Mouse (Mus musculus) midbrain, embryonic 14.5 days (tissue): ENCODE measurements around the gene Krt2. TPM values are rescaled to one million over a fixed set of nuclear protein-coding genes. Genes with fewer than 3 reads are reported as not detected.

ENCODE experiments used
- ATAC-seq: fragments of 200-750 bp; cut with Nextera tagmentation; 2 replicates; pipeline ENCODE4 v1.8.0; 2017; ENCODE audit warnings: moderate number of reproducible peaks, moderate library complexity; ENCODE audit not compliant: low FRiP score, low TSS enrichment
- DNase-seq: peaks from one replicate; pipeline ENCODE4 v3.0.0-alpha.2; 2015
- H3K27ac ChIP-seq: fragments of 300-500 bp; sonication (generic); replicated peaks from 2 replicates; pipeline ENCODE4 v1.5.1; 2014; ENCODE audit warnings: mild to moderate bottlenecking, low read depth, low read length, moderate library complexity
- H3K27me3 ChIP-seq: fragments of 300-500 bp; sonication (generic); 2 replicates; pipeline ENCODE4 v1.6.1; 2014; ENCODE audit warnings: low read length, control low read depth, mixed read lengths; ENCODE audit not compliant: control insufficient read depth, insufficient read depth
- H3K36me3 ChIP-seq: fragments of 300-500 bp; sonication (generic); 2 replicates; pipeline ENCODE4 v1.6.1; 2014; ENCODE audit warnings: low read length, control low read depth; ENCODE audit not compliant: control insufficient read depth, insufficient read depth
- H3K4me1 ChIP-seq: fragments of 300-500 bp; sonication (generic); 2 replicates; pipeline ENCODE4 v1.6.1; 2014; ENCODE audit warnings: mild to moderate bottlenecking, antibody characterized with exemption, low read length, control low read depth; ENCODE audit not compliant: control insufficient read depth, insufficient read depth
- H3K4me2 ChIP-seq: fragments of 300-500 bp; sonication (generic); 2 replicates; pipeline ENCODE4 v1.6.1; 2014; ENCODE audit warnings: mild to moderate bottlenecking, low read length, moderate library complexity
- H3K4me3 ChIP-seq: fragments of 300-500 bp; sonication (generic); replicated peaks from 2 replicates; pipeline ENCODE4 v1.5.1; 2014; ENCODE audit warnings: low read depth, low read length
- H3K9ac ChIP-seq: fragments of 300-500 bp; sonication (generic); replicated peaks from 2 replicates; pipeline ENCODE4 v1.6.1; 2014; ENCODE audit warnings: mild to moderate bottlenecking, low read length, moderate library complexity
- H3K9me3 ChIP-seq: fragments of 300-500 bp; sonication (generic); 2 replicates; pipeline ENCODE4 v1.6.1; 2016; ENCODE audit warnings: low read length, control low read depth, mixed read lengths; ENCODE audit not compliant: control insufficient read depth
- WGBS: fragments of 180-500 bp; shearing (Covaris S2); extraction: QIAGEN DNeasy Blood & Tissue Kit; methylation state at CpG from one replicate; pipeline ENCODE4 v1.1.7; 2014; 5-methylcytosine and 5-hydroxymethylcytosine counted together
- polyA plus RNA-seq: library from polyadenylated mRNA; unstranded; fragments of >200 nt; fragmentation: Nextera tagmentation; extraction: Ambion mirVana; gene quantifications from 2 replicates; pipeline ENCODE4 v1.2.1, GENCODE M21; 2014

Gene Krt2
- polyA plus RNA-seq, 1 experiment from 2014 or later, result not detected

DNA sequence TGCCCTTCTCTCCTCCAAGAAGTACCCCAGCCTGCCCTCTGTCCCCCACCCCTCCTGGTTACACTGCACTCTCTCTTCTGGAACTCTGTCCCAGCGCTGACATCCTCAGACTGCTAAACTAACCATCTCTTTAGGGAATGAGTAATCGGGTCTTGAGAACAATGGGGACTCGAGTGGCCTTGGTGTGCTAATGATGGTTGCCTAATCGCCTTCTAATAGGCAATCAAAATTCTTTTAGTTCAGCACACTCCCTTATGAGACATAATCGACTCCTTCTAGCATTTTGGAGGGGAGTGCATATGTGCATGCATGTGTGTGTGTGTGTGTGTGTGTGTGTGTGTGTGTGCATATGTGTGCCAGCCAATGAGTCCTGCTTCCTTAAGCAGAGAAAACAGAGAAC, 34.6 kb upstream of the Krt2 start:
- Histone ChIP-seq H3K36me3 (no peaks in the 10 kb centered on the region), H3K4me2 (no peak overlapping the region), H3K4me3 (no peak overlapping the region), H3K27me3 (no peaks in the 10 kb centered on the region), H3K9ac (no peak overlapping the region), H3K9me3 (no peaks in the 10 kb centered on the region), H3K27ac (no peak overlapping the region), H3K4me1 (no peaks in the 10 kb centered on the region)
- DNase-seq (no peak), ATAC-seq (no peak)
- 35% methylated on average over 5 of the region's 5 CpGs for WGBS

GRCm38 (mm10) chr15:101850694-101851093, 32.7 kb upstream of the Krt2 start, which contains the start of gene Krt1:
Gene Krt1, minus strand, starts transcription at chr15:101850794.
- no peaks in the 10 kb centered on the region for H3K36me3 ChIP-seq
- 86% methylated on average over 6 of the region's 6 CpGs for WGBS
- 0 out of 2 replicates have a peak, but pooled peaks cover 2% of the 10 kb centered on the region for H3K4me1 ChIP-seq
- DNase-seq, result no peak
- H3K4me3 ChIP-seq, result no peak within 1 kb of the TSS
- no peaks in the 10 kb centered on the region for H3K27me3 ChIP-seq
- H3K9me3 ChIP-seq, result no peaks in the 10 kb centered on the region
- no peak within 1 kb of the TSS for H3K9ac ChIP-seq
- no peak for ATAC-seq
- no peak within 1 kb of the TSS for H3K27ac ChIP-seq
- no peak within 1 kb of the TSS for H3K4me2 ChIP-seq

DNA sequence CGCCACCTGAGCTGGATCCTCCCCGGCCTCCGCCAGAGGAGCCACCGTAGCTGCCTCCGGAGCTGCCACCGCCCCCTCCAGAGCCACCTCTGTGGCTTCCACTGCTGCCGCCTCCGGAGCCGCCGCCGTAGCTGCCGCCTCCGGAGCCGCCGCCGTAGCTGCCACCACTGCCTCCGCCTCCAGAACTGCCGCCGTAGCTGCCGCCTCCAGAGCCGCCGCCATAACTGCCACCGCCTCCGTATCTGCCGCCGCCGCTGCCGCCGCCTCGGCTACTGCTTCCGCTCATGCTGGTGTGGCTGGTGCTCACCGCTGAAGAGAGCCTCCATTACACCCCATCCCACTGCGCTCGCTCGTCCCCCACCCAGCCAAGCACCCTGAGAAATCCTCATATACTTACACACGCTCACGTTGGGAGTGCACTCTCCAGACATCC, 28.0 kb upstream of the Krt2 start:
- peak overlapping the region; percentile 92 for H3K27ac ChIP-seq
- H3K4me3 ChIP-seq, result peak overlapping the region; percentile 53
- H3K36me3 ChIP-seq, result no peaks in the 10 kb centered on the region
- H3K9me3 ChIP-seq, result no peaks in the 10 kb centered on the region
- DNase-seq (peak; percentile 79), ATAC-seq (peak; percentile 71)
- no peaks in the 10 kb centered on the region for H3K27me3 ChIP-seq
- WGBS, result 2% methylated on average over 37 of the region's 37 CpGs
- H3K4me2 ChIP-seq, result peak overlapping the region; percentile 67
- H3K4me1 ChIP-seq, result 0 out of 2 replicates have a peak, but pooled peaks cover 8% of the 10 kb centered on the region
- peak overlapping the region; percentile 78 for H3K9ac ChIP-seq

DNA sequence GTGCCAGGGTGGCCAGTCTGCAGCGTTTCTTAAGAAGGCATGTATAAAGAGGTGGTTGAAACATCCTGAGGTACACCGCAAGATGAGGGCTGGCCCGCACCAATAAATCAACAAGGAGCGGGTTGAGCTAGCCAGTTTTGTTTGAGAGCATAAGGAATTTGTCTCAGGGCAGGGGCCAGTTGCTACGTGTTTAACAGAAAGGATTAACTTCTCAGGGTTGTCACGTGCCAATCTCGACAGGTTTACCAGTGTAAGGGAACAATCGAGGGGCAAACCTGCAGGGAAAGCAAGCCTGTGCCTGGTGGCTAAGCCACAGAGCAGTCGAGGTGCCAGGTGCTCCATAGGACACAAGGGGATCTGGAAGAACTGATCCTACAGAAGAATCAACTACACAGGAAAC, 25.2 kb upstream of the Krt2 start:
- no peak overlapping the region for H3K4me3 ChIP-seq
- H3K27ac ChIP-seq, result no peak overlapping the region
- H3K4me1 ChIP-seq, result 0 out of 2 replicates have a peak, but pooled peaks cover 8% of the 10 kb centered on the region
- no peak overlapping the region for H3K9ac ChIP-seq
- H3K27me3 ChIP-seq, result no peaks in the 10 kb centered on the region
- H3K36me3 ChIP-seq, result no peaks in the 10 kb centered on the region
- no peak overlapping the region for H3K4me2 ChIP-seq
- 60% methylated on average over 9 of the region's 9 CpGs for WGBS
- DNase-seq (no peak), ATAC-seq (no peak)
- no peaks in the 10 kb centered on the region for H3K9me3 ChIP-seq

DNA sequence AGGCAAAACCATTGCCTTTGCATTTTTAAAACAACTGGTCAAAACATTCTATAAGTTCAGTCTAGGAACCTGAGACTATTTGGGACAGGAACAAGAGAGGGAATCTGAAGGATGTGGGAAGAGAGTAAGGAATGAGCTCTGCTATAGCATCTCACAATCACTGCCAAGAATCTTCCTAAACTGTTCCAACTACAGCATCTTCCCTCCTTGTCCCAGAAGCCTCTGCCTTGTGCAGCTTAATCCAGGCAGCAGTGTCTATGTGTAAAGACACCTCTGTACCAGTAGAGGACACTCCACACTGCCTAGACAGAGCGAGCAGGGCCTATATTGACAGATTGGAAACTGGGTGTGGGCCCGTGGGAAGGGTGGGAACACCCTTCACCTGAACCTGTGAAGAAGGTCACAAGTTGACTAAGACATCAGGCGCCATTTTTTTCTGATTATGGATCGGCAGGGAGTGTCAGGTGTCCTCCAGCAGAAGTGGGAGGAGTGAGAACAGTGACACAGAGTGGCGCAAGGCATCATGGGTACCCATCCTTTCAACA, 16.9 kb upstream of the Krt2 start:
- no peak overlapping the region for H3K4me2 ChIP-seq
- ATAC-seq (no peak), DNase-seq (no peak)
- H3K36me3 ChIP-seq, result no peaks in the 10 kb centered on the region
- no peaks in the 10 kb centered on the region for H3K27me3 ChIP-seq
- H3K4me3 ChIP-seq, result no peak overlapping the region
- H3K9me3 ChIP-seq, result no peaks in the 10 kb centered on the region
- no peak overlapping the region for H3K9ac ChIP-seq
- no peaks in the 10 kb centered on the region for H3K4me1 ChIP-seq
- WGBS, result 74% methylated on average over 5 of the region's 5 CpGs
- H3K27ac ChIP-seq, result no peak overlapping the region

DNA sequence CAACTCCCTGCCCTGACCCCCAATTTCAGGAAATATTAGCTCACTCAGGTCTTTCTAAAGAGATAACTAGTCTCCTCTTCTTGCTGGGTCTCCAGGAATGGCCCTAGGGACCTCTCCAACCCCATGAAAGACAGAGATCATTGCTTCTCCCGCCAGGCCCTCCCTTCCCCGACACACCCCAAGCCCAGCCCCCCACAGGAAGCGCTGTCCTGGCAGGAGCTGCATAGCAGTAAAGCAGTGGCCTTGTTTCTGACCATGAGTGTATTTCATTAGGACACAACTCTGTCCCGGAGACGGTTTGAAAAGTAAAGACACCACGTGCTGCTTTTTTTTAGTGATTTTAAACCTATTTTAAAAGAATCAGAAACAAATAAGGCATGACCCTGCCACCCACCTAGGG, 15.2 kb upstream of the Krt2 start:
- no peaks in the 10 kb centered on the region for H3K36me3 ChIP-seq
- no peak for DNase-seq
- H3K27me3 ChIP-seq, result no peaks in the 10 kb centered on the region
- no peak for ATAC-seq
- no peaks in the 10 kb centered on the region for H3K4me1 ChIP-seq
- no peak overlapping the region for H3K4me2 ChIP-seq
- H3K9me3 ChIP-seq, result no peaks in the 10 kb centered on the region
- WGBS, result 63% methylated on average over 6 of the region's 6 CpGs
- no peak overlapping the region for H3K9ac ChIP-seq
- H3K27ac ChIP-seq, result no peak overlapping the region
- no peak overlapping the region for H3K4me3 ChIP-seq

DNA sequence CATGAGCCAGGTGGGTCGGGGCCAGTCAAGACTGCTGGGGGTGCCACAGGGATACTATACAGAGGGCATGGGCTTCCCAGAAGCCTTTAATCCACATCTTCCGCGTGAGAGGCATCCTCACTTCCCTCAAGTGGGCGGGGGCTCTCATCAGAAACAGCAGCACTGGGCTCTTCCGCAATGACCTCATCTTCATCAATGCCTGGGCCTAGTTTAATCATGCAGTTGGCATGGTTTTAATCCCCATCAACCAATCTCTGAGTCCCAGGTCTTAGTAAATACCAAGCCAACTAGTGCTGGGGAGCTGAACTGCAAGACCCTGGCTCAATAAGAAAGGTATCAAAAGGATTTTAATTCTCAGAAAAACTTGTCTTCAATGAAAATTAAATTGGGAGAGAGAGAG, 11.5 kb upstream of the Krt2 start:
- Histone ChIP-seq H3K9ac (no peak overlapping the region), H3K9me3 (no peaks in the 10 kb centered on the region), H3K27me3 (no peaks in the 10 kb centered on the region), H3K4me2 (no peak overlapping the region), H3K4me1 (no peaks in the 10 kb centered on the region), H3K4me3 (no peak overlapping the region), H3K27ac (no peak overlapping the region), H3K36me3 (no peaks in the 10 kb centered on the region)
- DNase-seq, result no peak
- WGBS, result 65% methylated on average over 5 of the region's 5 CpGs
- ATAC-seq, result no peak

- WGBS, result 32% methylated on average over 3 of the region's 3 CpGs
- no peak for ATAC-seq
- no peak overlapping the region for H3K4me2 ChIP-seq
- no peak overlapping the region for H3K27ac ChIP-seq
- no peaks in the 10 kb centered on the region for H3K4me1 ChIP-seq
- H3K36me3 ChIP-seq, result no peaks in the 10 kb centered on the region
- H3K9ac ChIP-seq, result no peak overlapping the region
- DNase-seq, result no peak
- no peaks in the 10 kb centered on the region for H3K27me3 ChIP-seq
- no peaks in the 10 kb centered on the region for H3K9me3 ChIP-seq
- no peak overlapping the region for H3K4me3 ChIP-seq
Observed at GRCm38 (mm10) chr15:101821786-101822185, 3.8 kb upstream of the Krt2 start.

DNA sequence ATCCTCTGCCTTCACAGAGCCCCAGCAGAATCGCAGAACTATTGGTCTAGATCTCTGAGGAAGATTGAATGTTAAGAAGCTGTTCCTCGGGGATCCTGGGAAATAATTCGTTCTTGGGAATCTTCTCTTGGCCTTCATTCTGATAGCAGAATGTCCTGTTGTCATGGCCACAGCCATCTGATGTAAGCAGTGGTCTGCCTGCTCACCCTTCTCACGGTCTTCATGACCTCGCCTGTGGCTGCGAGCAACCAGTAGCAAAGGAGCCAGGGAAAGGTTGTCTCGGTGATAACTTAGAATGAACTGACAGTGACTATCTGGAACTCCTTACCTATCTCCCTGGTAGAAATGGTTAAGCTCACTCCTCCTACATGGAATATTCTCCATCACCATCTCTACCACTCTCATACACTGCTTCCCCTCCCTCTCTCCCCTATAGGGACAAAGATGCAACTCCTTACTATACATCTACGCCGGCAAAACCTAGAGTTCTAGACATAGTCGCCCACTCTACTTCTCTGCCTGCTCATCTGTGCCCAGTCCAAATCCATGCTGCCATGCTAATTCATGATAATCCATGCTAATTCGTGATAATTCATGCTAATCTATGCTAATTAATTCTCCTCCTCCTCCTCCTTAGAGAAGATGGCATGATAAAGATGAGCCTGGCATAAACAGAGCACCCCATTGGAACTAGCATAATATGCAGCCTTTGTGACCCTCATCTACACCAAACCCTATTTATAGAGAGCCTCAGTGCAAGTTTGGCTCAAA, 14.7 kb downstream of the Krt2 start:
- ATAC-seq (no peak), DNase-seq (peak; percentile 37)
- peak overlapping the region; percentile 49; the same call in 1 of the 2 replicates for H3K27ac ChIP-seq
- H3K4me1 ChIP-seq, result peaks cover 19% of the 10 kb centered on the region
- H3K4me2 ChIP-seq, result no peak overlapping the region
- H3K9me3 ChIP-seq, result no peaks in the 10 kb centered on the region
- no peak overlapping the region for H3K4me3 ChIP-seq
- no peaks in the 10 kb centered on the region for H3K27me3 ChIP-seq
- H3K9ac ChIP-seq, result no peak overlapping the region
- WGBS, result 60% methylated on average over 11 of the region's 11 CpGs
- no peaks in the 10 kb centered on the region for H3K36me3 ChIP-seq
